Mouse (Mus musculus) embryonic fibroblast, embryonic 13.5 days (primary cell): ENCODE results near the gene Wnt4. TPM values are rescaled to one million over a fixed set of nuclear protein-coding genes. Genes with fewer than 3 reads are reported as not detected.

Source experiments
- H3K27ac ChIP-seq: 2 replicates; pipeline ENCODE4 v1.5.1; 2012; ENCODE audit warnings: low read length, control low read depth, inconsistent platforms; ENCODE audit not compliant: insufficient read depth
- H3K4me1 ChIP-seq: 2 replicates; pipeline ENCODE4 v1.6.1; 2011; ENCODE audit warnings: low read length; ENCODE audit not compliant: control insufficient read depth, insufficient read depth
- H3K4me3 ChIP-seq: 2 replicates; pipeline ENCODE4 v1.5.1; 2011; ENCODE audit warnings: mild to moderate bottlenecking, control low read depth, low read length; ENCODE audit not compliant: insufficient read depth
- CTCF ChIP-seq: IDR thresholded peaks from 2 replicates; pipeline ENCODE4 v1.5.1; 2011; ENCODE audit warnings: mild to moderate bottlenecking, control low read depth, low read length, moderate library complexity, borderline replicate concordance; ENCODE audit not compliant: insufficient read depth
- POLR2A ChIP-seq: IDR thresholded peaks from 2 replicates; pipeline ENCODE4 v1.6.1; 2011; ENCODE audit warnings: low read depth, mild to moderate bottlenecking, control low read depth, low read length, moderate library complexity
- polyA plus RNA-seq: library from polyadenylated mRNA; stranded (reverse); fragments of >200 nt; gene quantifications from 2 replicates; pipeline ENCODE4 v1.2.4, GENCODE M21; 2011; ENCODE audit warnings: low read depth; ENCODE audit not compliant: missing spikeins, insufficient read length

The Wnt4 gene
- polyA plus RNA-seq, 1 experiment: 4.7 TPM

GRCm38 (mm10) chr4:137287206-137287605 lies 9.9 kb downstream of the Wnt4 start:
- no peak overlapping the region for H3K4me3 ChIP-seq
- H3K4me1 ChIP-seq: 0 out of 2 replicates have a peak, but pooled peaks cover 9% of the 10 kb centered on the region
- no peak overlapping the region for H3K27ac ChIP-seq
- no peak for TF ChIP-seq CTCF
- no peak for TF ChIP-seq POLR2A

- Histone ChIP-seq H3K4me3 (no peak overlapping the region), H3K4me1 (0 out of 2 replicates have a peak, but pooled peaks cover 9% of the 10 kb centered on the region), H3K27ac (no peak overlapping the region)
- TF ChIP-seq POLR2A (no peak), CTCF (peak; percentile 73)
Measured at GRCm38 (mm10) chr4:137287818-137288217, 10.5 kb downstream of the Wnt4 start.

GRCm38 (mm10) chr4:137289701-137290100 lies 12.4 kb downstream of the Wnt4 start:
- Histone ChIP-seq H3K27ac (no peak overlapping the region), H3K4me3 (no peak overlapping the region), H3K4me1 (0 out of 2 replicates have a peak, but pooled peaks cover 4% of the 10 kb centered on the region)
- TF ChIP-seq CTCF (no peak), POLR2A (no peak)

GRCm38 (mm10) chr4:137290250-137290649 lies 13.0 kb downstream of the Wnt4 start:
- 0 out of 2 replicates have a peak, but pooled peaks cover 4% of the 10 kb centered on the region for H3K4me1 ChIP-seq
- H3K4me3 ChIP-seq: no peak overlapping the region
- TF ChIP-seq POLR2A (no peak), CTCF (no peak)
- H3K27ac ChIP-seq: no peak overlapping the region

GRCm38 (mm10) chr4:137292625-137293024 lies 15.3 kb downstream of the Wnt4 start:
- H3K27ac ChIP-seq: no peak overlapping the region
- 0 out of 2 replicates have a peak, but pooled peaks cover under 1% of the 10 kb centered on the region for H3K4me1 ChIP-seq
- H3K4me3 ChIP-seq: no peak overlapping the region
- TF ChIP-seq CTCF (no peak), POLR2A (no peak)

- Histone ChIP-seq H3K27ac (no peak overlapping the region), H3K4me3 (no peak overlapping the region), H3K4me1 (peaks cover 5% of the 10 kb centered on the region)
- no peak for TF ChIP-seq POLR2A
- TF ChIP-seq CTCF: no peak
Measured at GRCm38 (mm10) chr4:137294032-137294431, 16.7 kb downstream of the Wnt4 start.

GRCm38 (mm10) chr4:137294474-137294873 lies 17.2 kb downstream of the Wnt4 start:
- H3K27ac ChIP-seq: no peak overlapping the region
- no peak for TF ChIP-seq CTCF
- no peak for TF ChIP-seq POLR2A
- H3K4me1 ChIP-seq: peaks cover 5% of the 10 kb centered on the region
- H3K4me3 ChIP-seq: no peak overlapping the region

GRCm38 (mm10) chr4:137294951-137295350 lies 17.7 kb downstream of the Wnt4 start:
- H3K4me1 ChIP-seq: peaks cover 5% of the 10 kb centered on the region
- no peak overlapping the region for H3K4me3 ChIP-seq
- TF ChIP-seq POLR2A (no peak), CTCF (no peak)
- H3K27ac ChIP-seq: no peak overlapping the region

GRCm38 (mm10) chr4:137297611-137298010 lies 20.3 kb downstream of the Wnt4 start:
- Histone ChIP-seq H3K4me3 (no peak overlapping the region), H3K4me1 (peaks cover 5% of the 10 kb centered on the region), H3K27ac (no peak overlapping the region)
- no peak for TF ChIP-seq POLR2A
- no peak for TF ChIP-seq CTCF

- no peak for TF ChIP-seq CTCF
- no peak for TF ChIP-seq POLR2A
- peaks cover 5% of the 10 kb centered on the region for H3K4me1 ChIP-seq
- no peak overlapping the region for H3K27ac ChIP-seq
- H3K4me3 ChIP-seq: no peak overlapping the region
Measured at GRCm38 (mm10) chr4:137298406-137298805, 21.1 kb downstream of the Wnt4 start.

- H3K27ac ChIP-seq: no peak overlapping the region
- no peak for TF ChIP-seq POLR2A
- TF ChIP-seq CTCF: no peak
- H3K4me3 ChIP-seq: no peak overlapping the region
- H3K4me1 ChIP-seq: peaks cover 5% of the 10 kb centered on the region
Measured at GRCm38 (mm10) chr4:137300227-137300626, 22.9 kb downstream of the Wnt4 start.
